Mouse (Mus musculus) left cerebral cortex, postnatal 4 days (tissue): Measurements from ENCODE around the gene Nkx6-2. TPM values are rescaled to one million over a fixed set of nuclear protein-coding genes. Genes with fewer than 3 reads are reported as not detected.

Experiments
- DNase-seq: peaks from one replicate; pipeline ENCODE4 v3.0.0-alpha.2; 2022
- intact Hi-C: fragments of 180-260 bp; cut with DNase I; formaldehyde crosslinking; loops from one replicate; pipeline ENCODE4 v1.15.1; 2025
- total RNA-seq, 2 experiments: library from RNA; stranded (reverse); gene quantifications; 2 replicates each; pipeline ENCODE4 v1.2.3; 2021

Gene Nkx6-2
- total RNA-seq, 2 experiments from 2014 or later = 0.48 TPM; not detected in 1

GRCm38 (mm10) chr7:139572665-139573064 is 9.9 kb downstream of the Nkx6-2 start:
- intact Hi-C loops = no loop called here
- DNase-seq = no peak

GRCm38 (mm10) chr7:139570788-139571187 is 11.8 kb downstream of the Nkx6-2 start:
- intact Hi-C loops = no loop called here
- no peak for DNase-seq

DNA sequence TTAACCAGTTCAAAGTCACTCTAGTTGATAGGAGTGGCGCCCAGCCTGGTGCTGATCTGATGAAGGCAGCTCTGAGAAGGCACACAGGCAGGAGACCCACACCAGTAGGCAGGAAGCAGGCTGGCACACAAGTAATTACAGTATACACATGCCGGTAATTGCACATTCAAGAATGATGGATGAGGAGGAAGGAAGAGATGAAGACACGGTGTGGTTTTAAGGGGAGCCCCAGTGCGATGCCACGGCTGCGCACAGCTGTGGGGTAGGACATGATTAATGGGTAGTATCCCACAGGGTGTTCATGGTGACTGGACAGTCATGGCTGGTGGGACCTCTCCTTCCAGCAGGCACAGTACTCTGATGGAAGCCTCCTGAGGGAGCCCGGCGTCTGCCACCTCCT is 16.1 kb downstream of the Nkx6-2 start:
- no peak for DNase-seq

DNA sequence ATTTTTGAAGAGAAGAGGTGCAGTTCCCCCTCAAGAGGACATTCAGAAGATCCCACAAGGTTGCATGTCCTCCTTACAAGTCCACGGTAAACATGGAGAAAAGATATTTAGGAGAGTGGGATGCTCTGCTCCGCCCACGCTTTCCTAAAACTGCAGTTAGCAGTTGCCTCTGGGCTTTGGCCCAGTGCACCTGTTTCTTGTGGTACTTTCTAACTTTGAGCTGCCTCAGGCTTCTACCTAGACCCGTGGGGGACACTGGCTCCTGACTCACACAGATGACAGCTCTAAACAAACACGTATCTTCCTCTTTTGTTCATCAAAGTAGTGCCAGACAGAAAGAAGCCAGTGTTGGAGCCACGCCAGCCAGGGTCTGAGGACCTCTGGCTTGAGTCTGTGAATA is 16.6 kb downstream of the Nkx6-2 start:
- intact Hi-C loops = no loop called here
- DNase-seq = no peak

More for the DNA sequence above, 16.1 kb downstream of the Nkx6-2 start:
- intact Hi-C loops = no loop called here

- intact Hi-C loops = no loop called here
These were observed 18.4 kb downstream of the Nkx6-2 start for GRCm38 (mm10) chr7:139564161-139564560.

DNA sequence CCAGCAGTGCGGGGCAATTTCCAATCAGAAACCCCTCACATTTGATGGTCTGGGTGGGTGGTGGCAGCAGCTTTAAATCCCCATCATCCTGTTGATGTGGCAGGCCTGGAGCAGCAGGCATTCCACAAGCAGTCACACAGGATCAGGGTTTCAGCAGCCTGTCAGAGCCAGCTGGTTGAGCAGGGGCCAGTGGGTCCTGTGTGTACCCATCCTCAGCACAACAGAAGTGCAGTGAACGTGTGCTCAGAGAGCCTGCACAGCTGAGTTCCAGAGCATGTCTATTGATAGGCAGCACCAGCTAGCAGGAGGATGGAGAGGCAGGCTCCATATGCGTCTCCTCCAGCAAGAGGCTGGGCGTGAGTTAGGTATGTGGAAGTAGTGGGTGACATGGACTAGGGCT is 19.2 kb downstream of the Nkx6-2 start:
- intact Hi-C loops = no loop called here
- no peak for DNase-seq

More at GRCm38 (mm10) chr7:139564161-139564560, 18.4 kb downstream of the Nkx6-2 start:
- DNase-seq = no peak

GRCm38 (mm10) chr7:139559659-139560058 is 22.9 kb downstream of the Nkx6-2 start:
- DNase-seq = no peak
- intact Hi-C loops = no loop called here

DNA sequence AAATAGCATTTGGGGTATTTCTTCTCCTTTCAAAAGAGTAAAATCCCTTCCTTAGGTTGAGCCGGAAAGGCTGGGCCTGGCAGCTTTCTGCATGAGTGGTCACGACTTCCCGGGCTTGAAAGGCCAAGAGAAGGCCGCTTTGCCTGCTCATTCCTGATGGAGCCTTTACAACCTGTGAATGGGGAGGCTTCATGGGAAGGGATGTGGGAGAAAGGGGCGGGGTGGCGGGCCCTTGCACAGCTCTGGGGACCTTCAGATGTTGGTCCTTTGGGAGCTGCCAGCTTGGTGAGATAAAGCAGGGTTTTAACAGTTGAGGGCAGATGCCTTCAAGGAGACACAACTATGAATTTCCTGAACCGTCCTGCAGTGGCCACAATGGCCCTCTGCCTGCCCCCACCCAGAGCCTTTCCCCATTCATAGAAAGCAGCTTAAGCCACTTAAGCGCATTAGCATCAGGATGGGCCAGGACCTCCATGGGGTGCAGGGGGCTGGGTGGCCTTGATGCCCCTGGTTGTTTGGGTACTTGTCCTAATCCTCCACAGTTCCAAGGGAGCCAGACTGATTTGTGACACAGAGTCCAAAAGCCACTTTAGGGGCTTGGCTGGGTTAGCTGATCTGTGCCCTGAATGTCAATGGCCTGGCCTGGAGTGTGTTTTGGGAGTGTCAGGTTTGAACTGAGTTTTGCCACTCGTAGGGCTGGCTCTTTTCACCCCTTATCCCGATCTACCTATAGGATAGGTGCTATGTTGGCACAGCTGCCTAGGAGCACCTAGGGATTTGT is 25.7 kb downstream of the Nkx6-2 start:
- no peak for DNase-seq
- intact Hi-C loops = no loop called here

DNA sequence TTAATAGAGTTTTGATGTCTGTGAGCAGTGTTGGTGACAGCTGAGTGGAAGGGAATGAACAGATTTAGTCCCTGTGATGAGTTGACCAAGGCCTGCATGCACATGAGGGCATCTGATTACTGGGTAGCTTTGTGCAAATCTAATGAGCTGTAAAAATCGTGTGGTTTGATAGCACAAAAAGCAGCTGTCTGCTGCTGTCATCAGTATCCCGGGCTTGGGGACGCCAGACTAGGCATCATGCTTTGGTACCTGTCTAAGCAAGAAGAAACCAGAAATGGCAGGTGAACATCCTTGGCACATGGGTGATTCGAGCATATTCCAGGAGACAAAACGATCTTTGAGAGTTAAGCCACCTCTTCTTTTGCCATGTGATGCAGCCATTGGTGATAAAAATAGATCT is 26.3 kb downstream of the Nkx6-2 start:
- intact Hi-C loops = no loop called here
- DNase-seq = no peak

DNA sequence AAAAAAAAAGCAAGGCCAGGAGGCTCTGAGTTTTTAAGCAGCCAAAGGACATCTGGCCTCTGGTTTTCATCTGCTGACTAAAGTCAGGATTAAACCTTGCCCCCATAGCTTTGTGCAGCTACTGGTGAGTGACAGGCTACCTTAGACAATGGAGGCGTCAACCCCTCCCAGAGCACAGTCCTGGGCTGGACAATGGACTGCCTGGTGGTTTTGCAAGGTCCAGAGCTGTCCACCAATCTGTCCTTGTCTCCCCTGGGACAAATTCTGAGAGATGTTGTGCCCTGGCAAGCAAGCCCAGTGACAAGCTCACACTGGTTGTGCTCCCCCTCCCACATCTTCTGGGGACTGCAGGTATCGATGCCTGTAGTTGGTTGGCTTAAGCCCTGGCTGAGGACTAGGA is 31.1 kb downstream of the Nkx6-2 start:
- intact Hi-C loops = no loop called here
- no peak for DNase-seq

GRCm38 (mm10) chr7:139550086-139550783 is 32.4 kb downstream of the Nkx6-2 start:
- intact Hi-C loops = no loop called here
- no peak for DNase-seq

DNA sequence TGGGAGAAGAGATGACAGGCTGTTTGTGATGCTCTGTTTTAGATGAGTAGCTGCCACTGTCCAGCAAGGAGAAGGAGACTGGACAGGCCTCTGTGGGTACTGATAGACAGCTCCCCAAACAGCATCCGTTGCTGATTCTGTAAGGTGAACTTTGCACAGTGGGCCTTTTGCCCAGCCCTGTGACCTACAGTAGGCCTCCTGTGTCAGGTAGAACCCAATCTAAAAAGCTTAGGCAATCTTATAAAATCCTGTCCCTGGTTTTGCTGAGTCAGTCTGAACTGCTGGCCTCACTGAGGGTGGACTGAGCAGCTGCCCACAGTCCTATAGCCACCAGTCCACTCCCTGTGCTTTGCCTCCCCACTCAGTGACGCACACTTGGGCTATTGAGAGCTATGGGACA is 35.3 kb downstream of the Nkx6-2 start:
- DNase-seq = no peak
- intact Hi-C loops = no loop called here

GRCm38 (mm10) chr7:139544706-139545625 is 37.6 kb downstream of the Nkx6-2 start:
- peak; percentile 45 for DNase-seq

GRCm38 (mm10) chr7:139541422-139541821 is 41.2 kb downstream of the Nkx6-2 start:
- no peak for DNase-seq
- intact Hi-C loops = no loop called here

More at GRCm38 (mm10) chr7:139544706-139545625, 37.6 kb downstream of the Nkx6-2 start:
- intact Hi-C loops = no loop called here

- no peak for DNase-seq
- intact Hi-C loops = no loop called here
These were observed 42.0 kb downstream of the Nkx6-2 start for GRCm38 (mm10) chr7:139540601-139541000.

DNA sequence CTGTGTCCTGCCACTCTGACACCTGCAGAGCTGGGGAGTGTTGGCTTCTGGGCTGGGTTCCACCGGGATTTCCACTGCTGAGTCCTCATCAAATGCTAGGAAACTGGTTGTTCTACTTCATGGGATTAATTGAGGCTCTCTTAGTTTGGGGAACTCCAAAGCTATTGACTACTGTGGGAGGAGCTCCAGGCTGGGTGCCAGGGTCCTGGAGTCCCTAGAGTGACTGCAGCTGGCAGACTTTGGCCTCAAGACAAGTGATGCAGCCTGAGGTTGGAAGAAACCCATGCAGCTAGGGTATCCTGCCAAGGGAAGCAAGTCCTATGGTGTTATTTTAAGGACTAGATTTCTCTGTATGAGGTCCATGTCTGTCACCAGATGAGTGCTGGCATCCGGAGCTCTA is 44.1 kb downstream of the Nkx6-2 start:
- DNase-seq = peak; percentile 39
- intact Hi-C loops = no loop called here

DNA sequence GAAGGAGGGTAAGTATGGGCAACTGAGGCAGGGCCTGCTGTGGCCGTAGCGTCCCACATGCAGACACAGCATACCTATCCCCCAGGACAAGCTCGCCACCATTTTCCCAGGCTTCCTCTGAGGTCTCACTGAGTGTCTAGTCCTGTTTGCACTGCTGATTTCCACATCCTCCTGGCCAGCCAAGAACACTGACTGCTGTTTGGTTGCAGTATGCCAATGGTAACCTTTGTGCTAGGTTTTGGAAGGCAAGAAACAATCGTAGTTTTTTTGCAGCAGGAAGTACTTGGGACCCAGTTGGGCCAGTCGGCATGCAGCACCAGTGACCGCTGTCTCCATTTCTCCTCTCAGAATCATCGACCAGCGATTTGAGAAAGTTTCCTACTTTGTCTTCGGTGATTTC is 44.8 kb downstream of the Nkx6-2 start:
- intact Hi-C loops = no loop called here
- no peak for DNase-seq

DNA sequence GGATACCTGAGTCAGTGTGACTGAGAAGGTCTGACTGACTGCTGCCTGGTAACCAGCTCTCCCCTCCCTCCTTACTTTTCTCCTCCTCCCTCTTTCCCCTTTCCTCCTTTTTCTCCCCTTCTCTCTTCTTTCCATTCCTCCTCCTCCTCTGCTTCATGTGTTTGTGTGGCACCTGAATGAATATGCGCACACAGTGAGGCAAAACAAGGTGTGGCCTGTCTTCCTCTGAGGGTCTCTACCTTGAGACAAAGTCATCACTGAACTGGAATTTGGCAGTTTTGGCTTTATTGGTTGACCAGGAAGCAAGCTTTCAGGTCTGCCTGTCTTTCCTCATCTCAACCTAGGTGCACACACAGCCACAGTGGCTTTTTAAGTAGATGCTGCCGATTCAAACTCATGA is 45.8 kb downstream of the Nkx6-2 start:
- intact Hi-C loops = no loop called here

DNA sequence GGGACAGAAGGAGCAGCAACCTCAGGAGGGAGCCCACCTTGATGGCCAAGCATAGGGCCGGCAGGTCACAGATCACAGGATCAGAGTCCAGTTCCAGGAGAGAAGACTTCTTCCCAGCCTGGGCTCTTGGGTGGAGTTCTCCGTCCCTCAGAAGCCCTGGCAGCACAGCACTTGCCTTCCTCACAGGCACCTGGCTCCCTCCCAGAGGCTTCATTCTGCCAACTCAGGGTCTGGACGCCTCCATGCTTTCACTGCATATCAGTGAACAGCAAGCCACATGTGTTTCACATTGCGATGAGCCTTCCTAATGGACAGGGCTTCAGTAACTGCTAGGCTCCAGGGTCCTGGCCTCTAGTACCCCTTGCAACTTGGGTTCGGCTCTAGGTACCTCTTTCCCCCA is 46.3 kb downstream of the Nkx6-2 start:
- intact Hi-C loops = no loop called here
- peak; percentile 32 for DNase-seq

More for the DNA sequence above, 45.8 kb downstream of the Nkx6-2 start:
- DNase-seq = no peak

DNA sequence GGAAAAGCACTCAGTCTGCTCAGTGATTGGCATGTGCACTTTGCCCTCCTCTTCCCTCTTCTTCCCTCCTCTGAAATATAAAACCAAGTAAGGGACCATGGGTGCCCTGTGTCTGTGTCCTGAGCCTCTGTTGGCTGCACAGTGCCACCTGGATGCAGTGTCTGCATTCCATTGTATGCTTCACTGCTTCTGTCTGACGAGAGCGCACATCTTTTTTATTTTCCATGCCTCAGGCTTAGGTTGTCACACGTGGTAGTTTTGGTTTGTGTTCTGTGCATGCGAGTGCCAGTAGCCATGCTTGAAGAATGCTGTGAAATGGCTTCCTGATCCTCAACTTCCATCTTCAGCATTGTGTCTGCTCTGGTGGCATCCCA is 51.2 kb downstream of the Nkx6-2 start:
- intact Hi-C loops = no loop called here

More for the DNA sequence above, 51.2 kb downstream of the Nkx6-2 start:
- DNase-seq = no peak
